In genomic region chr10:32604448-32604847, GRCm38 (mm10) we compare ENCODE assay signal across 18 mouse cellular contexts.
"Had no signal": no experiment of that assay in that cellular context is flagged by ENCODE, and none has a peak within 500 bp of the region (broad histone marks: within the 10 kb centered on the region; RNA-seq: fewer than 3 reads in every experiment).

No protein-coding gene starts in this region.

- H3K9me3 ChIP-seq: limb, embryonic 12.5 days; limb, embryonic 15.5 days; midbrain, embryonic 12.5 days had no signal

- H3K4me2 ChIP-seq: limb, embryonic 12.5 days; limb, embryonic 15.5 days; liver, embryonic 11.5 days; lung, embryonic 14.5 days; midbrain, embryonic 12.5 days had no signal

- H3K27me3 ChIP-seq: limb, embryonic 12.5 days; limb, embryonic 15.5 days; midbrain, embryonic 12.5 days had no signal

- H3K4me3 ChIP-seq: layer of hippocampus, adult 2 months; limb, embryonic 12.5 days; limb, embryonic 15.5 days; midbrain, embryonic 12.5 days had no signal

- DNase-seq: kidney, postnatal 25 days; layer of hippocampus, adult 9-11 months; liver, postnatal 0 days; lung, embryonic 14.5 days; thymus, adult 2 months; thymus, postnatal 14 days; thymus, postnatal 4 days had no signal

- H3K36me3 ChIP-seq: limb, embryonic 12.5 days; limb, embryonic 15.5 days; midbrain, embryonic 12.5 days had no signal

- H3K27ac ChIP-seq: kidney, postnatal 0 days; layer of hippocampus, adult 2 months; limb, embryonic 12.5 days; limb, embryonic 15.5 days; liver, embryonic 14.5 days; macrophage; midbrain, embryonic 12.5 days; stomach, postnatal 0 days had no signal

- ATAC-seq: liver, postnatal 0 days; lung, postnatal 0 days; midbrain, embryonic 16.5 days had no signal

- H3K4me1 ChIP-seq: limb, embryonic 12.5 days; limb, embryonic 15.5 days; midbrain, embryonic 12.5 days had no signal

- H3K9ac ChIP-seq: limb, embryonic 12.5 days; limb, embryonic 15.5 days; liver, embryonic 14.5 days; liver, postnatal 0 days; lung, embryonic 14.5 days; midbrain, embryonic 12.5 days had no signal
